Mouse (Mus musculus): ENCODE measurements around the gene Tent2.

GRCm38 (mm10) chr13:93137098-93137497 is 55.1 kb downstream of the Tent2 start:
- TF ChIP-seq POLR2A (IDR thresholded peaks at IDR 0.05; ENCODE audit: low read depth, low read length), result no peak
- TF ChIP-seq CTCF (conservative IDR thresholded peaks at IDR 0.05; ENCODE audit: insufficient read depth, insufficient read length, low read depth, low read length), result no peak
